15 mouse cellular contexts compared by ENCODE assay signal in the genomic region with DNA sequence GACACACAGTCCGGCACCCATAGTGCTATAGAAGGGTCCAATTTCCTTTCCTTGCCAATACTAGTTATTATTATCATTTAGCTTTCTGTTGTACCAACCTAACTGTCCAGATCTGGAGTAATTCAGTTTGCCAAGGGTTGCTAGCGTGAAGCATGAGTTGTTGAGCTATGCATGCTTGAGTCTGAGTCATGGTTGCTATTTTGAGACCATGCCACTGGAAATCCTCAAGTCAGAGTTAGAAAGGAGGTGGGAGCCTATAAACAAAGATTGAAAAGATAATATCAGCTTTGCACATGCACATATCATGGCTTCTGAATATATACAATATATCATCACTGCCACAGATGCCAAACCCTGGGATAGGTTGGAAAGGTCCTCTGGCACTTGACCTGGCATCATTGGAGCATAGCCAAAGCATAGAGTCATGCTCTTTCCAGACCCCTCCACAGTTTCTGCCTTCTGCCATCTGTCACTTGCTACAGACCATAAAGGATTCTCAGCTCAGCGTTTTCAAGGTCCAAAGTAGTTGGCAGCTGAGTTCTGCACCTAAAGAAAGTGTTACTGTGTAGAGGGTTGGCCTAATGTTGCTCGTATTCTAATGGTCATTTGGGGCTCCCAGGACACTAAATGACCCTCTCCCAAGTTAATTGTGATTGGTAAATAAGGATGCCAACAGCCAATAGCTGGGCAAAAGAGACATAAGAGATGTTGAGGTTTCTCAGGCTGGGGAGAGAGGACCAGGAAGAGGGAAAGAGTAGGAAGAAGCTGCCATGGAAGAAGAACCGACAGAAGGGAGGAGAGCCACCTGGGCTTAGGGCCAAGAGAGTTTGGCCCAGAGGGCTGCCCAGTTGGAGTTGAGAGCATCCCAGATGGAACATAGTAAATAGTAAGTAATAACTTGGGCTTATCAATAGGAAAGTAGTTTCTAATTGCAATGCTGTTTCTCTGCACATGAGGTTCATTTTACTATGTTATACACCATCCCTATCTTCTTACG.
DNase-seq lines count a peak whose midpoint lies in the region; ATAC-seq and TF ChIP-seq lines count a peak whose summit lies in the region.
"Had no signal": no experiment of that assay in that cellular context is flagged by ENCODE, and none has a peak within 500 bp of the region (broad histone marks: within the 10 kb centered on the region; RNA-seq: fewer than 3 reads in every experiment).

No protein-coding gene starts in this region.

- DNase-seq in heart, adult 8-10 months (ENCODE audit: low spot score), result peak; percentile 16
- peak; percentile 26 for DNase-seq in midbrain, postnatal 0 days (ENCODE audit: low spot score)
- DNase-seq in midbrain, embryonic 11.5 days (ENCODE audit: low spot score, missing footprints), result no peak
- DNase-seq in cerebellum, adult 8-10 months, result peak; percentile 71
- peak; percentile 54 for DNase-seq in telencephalon, adult 2 months (ENCODE audit: low read depth, low spot score)
- no peak for DNase-seq in ovary, postnatal 14 days (ENCODE audit: low spot score)
- no peak for DNase-seq in kidney, postnatal 10 days
- DNase-seq: adrenal gland, postnatal 14 days; lung, postnatal 10 days; thymus, postnatal 25 days had no signal

- no peak for ATAC-seq in heart, embryonic 11.5 days (replicated peaks; ENCODE audit: insufficient number of reproducible peaks, low FRiP score, low TSS enrichment)
- no peak for ATAC-seq in midbrain, postnatal 0 days (ENCODE audit: low FRiP score)
- ATAC-seq in midbrain, embryonic 11.5 days (ENCODE audit: low FRiP score), result no peak
- ATAC-seq: midbrain, embryonic 13.5 days had no signal

- no peak overlapping the region for H3K9ac ChIP-seq in heart, embryonic 11.5 days (ENCODE audit: low read depth, low read length)
- H3K9ac ChIP-seq in midbrain, postnatal 0 days (replicated peaks; ENCODE audit: low read length, poor library complexity, severe bottlenecking), result no peak overlapping the region
- no peak overlapping the region for H3K9ac ChIP-seq in midbrain, embryonic 11.5 days (ENCODE audit: low read length)
- H3K9ac ChIP-seq: hindbrain, embryonic 14.5 days; limb, embryonic 15.5 days; midbrain, embryonic 13.5 days; neural tube, embryonic 13.5 days had no signal

- no peak overlapping the region for H3K27ac ChIP-seq in heart, embryonic 11.5 days (ENCODE audit: low read depth, low read length)
- H3K27ac ChIP-seq in midbrain, postnatal 0 days (ENCODE audit: low read depth, low read length), result no peak overlapping the region
- no peak overlapping the region for H3K27ac ChIP-seq in midbrain, embryonic 11.5 days (ENCODE audit: low read depth, low read length)
- H3K27ac ChIP-seq: hindbrain, embryonic 14.5 days; limb, embryonic 15.5 days; midbrain, embryonic 13.5 days; neural tube, embryonic 13.5 days had no signal

- H3K4me2 ChIP-seq in heart, embryonic 11.5 days, result no peak overlapping the region
- H3K4me2 ChIP-seq in midbrain, postnatal 0 days (ENCODE audit: low read depth, low read length, poor library complexity, severe bottlenecking), result no peak overlapping the region
- H3K4me2 ChIP-seq in midbrain, embryonic 11.5 days, result no peak overlapping the region
- H3K4me2 ChIP-seq: hindbrain, embryonic 14.5 days; limb, embryonic 15.5 days; midbrain, embryonic 13.5 days; neural tube, embryonic 13.5 days had no signal

- no peaks in the 10 kb centered on the region for H3K36me3 ChIP-seq in heart, embryonic 11.5 days (ENCODE audit: control insufficient read depth, insufficient read depth, low read length)
- no peaks in the 10 kb centered on the region for H3K36me3 ChIP-seq in midbrain, postnatal 0 days (ENCODE audit: insufficient read depth, low read length)
- H3K36me3 ChIP-seq in midbrain, embryonic 11.5 days (ENCODE audit: control insufficient read depth, insufficient read depth, low read length), result no peaks in the 10 kb centered on the region
- H3K36me3 ChIP-seq: limb, embryonic 15.5 days; midbrain, embryonic 13.5 days; neural tube, embryonic 13.5 days had no signal

- WGBS in heart, embryonic 11.5 days (ENCODE audit: insufficient replicate concordance), result 73% methylated on average over 6 of the region's 6 CpGs
- WGBS in midbrain, postnatal 0 days, result 88% methylated on average over 6 of the region's 6 CpGs
- 89% methylated on average over 6 of the region's 6 CpGs for WGBS in midbrain, embryonic 11.5 days

- no peak for TF ChIP-seq CTCF in midbrain, postnatal 0 days (IDR thresholded peaks at IDR 0.05)

- no peak overlapping the region for H3K4me3 ChIP-seq in heart, embryonic 11.5 days (ENCODE audit: low read depth, low read length)
- H3K4me3 ChIP-seq in midbrain, postnatal 0 days (ENCODE audit: low read depth, low read length), result no peak overlapping the region
- no peak overlapping the region for H3K4me3 ChIP-seq in midbrain, embryonic 11.5 days (ENCODE audit: low read depth, low read length)
- H3K4me3 ChIP-seq: limb, embryonic 15.5 days; midbrain, embryonic 13.5 days; neural tube, embryonic 13.5 days had no signal

- 0 out of 2 replicates have a peak, but pooled peaks cover 4% of the 10 kb centered on the region for H3K4me1 ChIP-seq in heart, embryonic 11.5 days (ENCODE audit: control insufficient read depth, insufficient read depth, low read length)
- no peaks in the 10 kb centered on the region for H3K4me1 ChIP-seq in midbrain, postnatal 0 days (ENCODE audit: insufficient read depth, low read length)
- H3K4me1 ChIP-seq in midbrain, embryonic 11.5 days (ENCODE audit: control insufficient read depth, insufficient read depth, low read length), result no peaks in the 10 kb centered on the region
- H3K4me1 ChIP-seq: midbrain, embryonic 13.5 days; neural tube, embryonic 13.5 days had no signal

- H3K9me3 ChIP-seq in heart, embryonic 11.5 days (replicated peaks; ENCODE audit: control insufficient read depth, low read length), result no peaks in the 10 kb centered on the region
- no peaks in the 10 kb centered on the region for H3K9me3 ChIP-seq in midbrain, postnatal 0 days (ENCODE audit: low read length)
- no peaks in the 10 kb centered on the region for H3K9me3 ChIP-seq in midbrain, embryonic 11.5 days (ENCODE audit: control insufficient read depth, low read length)
- H3K9me3 ChIP-seq: limb, embryonic 15.5 days; midbrain, embryonic 13.5 days; neural tube, embryonic 13.5 days had no signal

- no peaks in the 10 kb centered on the region for H3K27me3 ChIP-seq in heart, embryonic 11.5 days (ENCODE audit: control insufficient read depth, insufficient read depth, low read length)
- H3K27me3 ChIP-seq in midbrain, postnatal 0 days (ENCODE audit: insufficient read depth, low read length), result no peaks in the 10 kb centered on the region
- H3K27me3 ChIP-seq in midbrain, embryonic 11.5 days (ENCODE audit: control insufficient read depth, insufficient read depth, low read length), result no peaks in the 10 kb centered on the region
- H3K27me3 ChIP-seq: limb, embryonic 15.5 days; midbrain, embryonic 13.5 days; neural tube, embryonic 13.5 days had no signal

Comparison
In these comparisons a context has a peak if more than half of its experiments do, and no peak if none do; other contexts are left out.
1. DNase-seq: peak in heart, adult 8-10 months (single experiment), midbrain, postnatal 0 days (single experiment), cerebellum, adult 8-10 months (single experiment) and telencephalon, adult 2 months (single experiment); none in midbrain, embryonic 11.5 days (single experiment), ovary, postnatal 14 days (single experiment) and kidney, postnatal 10 days (single experiment).